Mouse (Mus musculus) midbrain, embryonic 13.5 days (tissue): ENCODE results near the gene Cyp2c67. TPM values are rescaled to one million over a fixed set of nuclear protein-coding genes. Genes with fewer than 3 reads are reported as not detected.
"Not testable (repeated sequence)": the region's sequence is repeated elsewhere in the genome, so short reads cannot be mapped to it uniquely, and the experiment has no call there.

Source experiments
- ATAC-seq: fragments of 200-750 bp; cut with Nextera tagmentation; 2 replicates; pipeline ENCODE4 v1.8.0; 2017; ENCODE audit warnings: mild to moderate bottlenecking, moderate TSS enrichment, moderate library complexity
- H3K27ac ChIP-seq: fragments of 300-500 bp; sonication (generic); 2 replicates; pipeline ENCODE4 v1.5.1; 2015; ENCODE audit warnings: inconsistent platforms, mild to moderate bottlenecking, moderate library complexity
- H3K27me3 ChIP-seq: fragments of 300-500 bp; sonication (generic); 2 replicates; pipeline ENCODE4 v1.6.1; 2015; ENCODE audit warnings: mild to moderate bottlenecking, inconsistent platforms
- H3K36me3 ChIP-seq: fragments of 300-500 bp; sonication (generic); 2 replicates; pipeline ENCODE4 v1.6.1; 2015; ENCODE audit warnings: mild to moderate bottlenecking, inconsistent platforms
- H3K4me1 ChIP-seq: fragments of 300-500 bp; sonication (generic); replicated peaks from 2 replicates; pipeline ENCODE4 v1.6.1; 2015; ENCODE audit warnings: inconsistent platforms
- H3K4me2 ChIP-seq: fragments of 300-500 bp; sonication (generic); replicated peaks from 2 replicates; pipeline ENCODE4 v1.6.1; 2015; ENCODE audit warnings: moderate library complexity, mild to moderate bottlenecking, inconsistent platforms
- H3K4me3 ChIP-seq: fragments of 300-500 bp; sonication (generic); replicated peaks from 2 replicates; pipeline ENCODE4 v1.5.1; 2015; ENCODE audit warnings: mild to moderate bottlenecking, inconsistent platforms
- H3K9ac ChIP-seq: fragments of 300-500 bp; sonication (generic); replicated peaks from 2 replicates; pipeline ENCODE4 v1.6.1; 2015; ENCODE audit warnings: mild to moderate bottlenecking, inconsistent platforms
- H3K9me3 ChIP-seq: fragments of 300-500 bp; sonication (generic); 2 replicates; pipeline ENCODE4 v1.6.1; 2016; ENCODE audit warnings: mild to moderate bottlenecking, inconsistent platforms
- WGBS: fragments of 180-500 bp; shearing (Covaris S2); methylation state at CpG from one replicate; pipeline ENCODE4 v1.1.7; 2015; 5-methylcytosine and 5-hydroxymethylcytosine counted together
- polyA plus RNA-seq: library from polyadenylated mRNA; unstranded; fragments of >200 nt; fragmentation: Nextera tagmentation; extraction: Ambion mirVana; gene quantifications from 2 replicates; pipeline ENCODE4 v1.2.1, GENCODE M21; 2015

Cyp2c67 gene
- polyA plus RNA-seq = not detected in 2 replicates

DNA sequence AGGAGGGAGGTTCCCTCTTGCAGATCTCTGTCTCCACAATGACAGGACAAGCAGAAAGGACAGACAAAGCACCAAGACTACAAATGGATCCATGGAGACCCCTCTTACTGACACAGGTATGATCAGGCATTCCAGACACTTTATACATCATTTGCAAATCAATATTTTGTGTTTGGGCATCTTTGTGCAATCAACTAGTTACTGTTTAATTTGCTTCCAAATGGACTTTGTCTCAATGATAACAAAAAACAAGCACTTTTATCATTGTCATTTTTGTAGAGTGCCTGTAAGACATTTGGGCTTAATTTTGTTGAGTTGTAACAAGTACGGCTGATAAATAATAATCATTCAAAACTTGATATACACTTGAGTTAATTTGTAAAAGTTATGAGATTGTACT lies at the start of gene Cyp2c67:
Gene Cyp2c67, minus strand, starts transcription at position 114 of the 400 bp plus-strand sequence.
- 96% methylated on average over 1 of the region's 1 CpGs for WGBS
- no peak within 1 kb of the TSS for H3K4me3 ChIP-seq
- H3K27me3 ChIP-seq = no peaks in the 10 kb centered on the region
- H3K36me3 ChIP-seq = no peaks in the 10 kb centered on the region
- H3K4me1 ChIP-seq = no peaks in the 10 kb centered on the region
- no peak within 1 kb of the TSS for H3K9ac ChIP-seq
- no peak within 1 kb of the TSS for H3K27ac ChIP-seq
- H3K4me2 ChIP-seq = no peak within 1 kb of the TSS
- H3K9me3 ChIP-seq = peaks cover 13% of the 10 kb centered on the region; the same call in 1 of the 2 replicates
- no peak for ATAC-seq

DNA sequence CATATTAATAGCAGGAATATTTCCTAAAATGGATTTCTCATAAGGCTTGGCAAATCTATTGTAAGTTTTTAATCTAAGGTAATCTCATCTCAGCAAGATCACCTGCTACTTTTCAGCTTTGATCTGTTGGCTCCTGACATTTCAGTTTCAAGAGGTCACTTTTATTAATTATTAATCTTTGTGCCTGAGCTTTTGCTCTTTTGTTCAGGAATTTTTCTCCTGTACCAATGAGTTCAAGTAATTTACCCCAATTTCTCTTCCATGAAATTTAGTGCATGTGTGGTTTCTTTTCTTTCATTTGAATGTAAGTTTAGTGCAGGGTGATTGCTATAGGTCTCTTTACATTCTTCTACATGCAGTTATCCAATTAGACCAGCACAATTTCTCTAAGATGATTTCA lies 16.8 kb upstream of the Cyp2c67 start:
- not testable (repeated sequence) for H3K27me3 ChIP-seq, ATAC-seq, H3K9me3 ChIP-seq

DNA sequence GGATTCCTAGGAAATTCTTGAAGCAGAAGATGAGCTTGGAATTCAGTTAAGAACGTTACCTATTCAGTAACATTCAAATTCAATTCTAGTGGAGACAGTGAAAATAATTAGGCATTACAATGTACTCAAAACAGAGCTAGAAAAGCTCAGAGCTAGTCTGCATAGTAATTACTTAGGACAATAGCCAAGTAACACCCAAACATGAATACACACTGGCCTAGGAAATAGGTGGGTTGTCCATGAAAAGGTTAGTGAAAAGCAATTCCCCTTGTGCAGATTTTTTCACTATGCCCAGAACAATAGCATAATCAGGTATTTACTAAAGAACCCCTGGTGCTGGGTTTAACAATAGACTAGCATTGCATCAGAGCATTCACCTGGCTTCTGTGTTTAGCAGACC lies 3.5 kb upstream of the Cyp2c67 start:
- H3K36me3 ChIP-seq = no peaks in the 10 kb centered on the region
- no peak for ATAC-seq
- no peak overlapping the region for H3K9ac ChIP-seq
- H3K27ac ChIP-seq = no peak overlapping the region
- no peaks in the 10 kb centered on the region for H3K4me1 ChIP-seq
- no peaks in the 10 kb centered on the region for H3K27me3 ChIP-seq
- no peak overlapping the region for H3K4me3 ChIP-seq
- WGBS = 49% methylated on average over 1 of the region's 1 CpGs
- 0 out of 2 replicates have a peak, but pooled peaks cover 5% of the 10 kb centered on the region for H3K9me3 ChIP-seq
- no peak overlapping the region for H3K4me2 ChIP-seq

More for the DNA sequence above, 16.8 kb upstream of the Cyp2c67 start:
- H3K4me3 ChIP-seq, H3K27ac ChIP-seq, H3K9ac ChIP-seq, H3K4me2 ChIP-seq, H3K4me1 ChIP-seq, H3K36me3 ChIP-seq: not testable (repeated sequence)

DNA sequence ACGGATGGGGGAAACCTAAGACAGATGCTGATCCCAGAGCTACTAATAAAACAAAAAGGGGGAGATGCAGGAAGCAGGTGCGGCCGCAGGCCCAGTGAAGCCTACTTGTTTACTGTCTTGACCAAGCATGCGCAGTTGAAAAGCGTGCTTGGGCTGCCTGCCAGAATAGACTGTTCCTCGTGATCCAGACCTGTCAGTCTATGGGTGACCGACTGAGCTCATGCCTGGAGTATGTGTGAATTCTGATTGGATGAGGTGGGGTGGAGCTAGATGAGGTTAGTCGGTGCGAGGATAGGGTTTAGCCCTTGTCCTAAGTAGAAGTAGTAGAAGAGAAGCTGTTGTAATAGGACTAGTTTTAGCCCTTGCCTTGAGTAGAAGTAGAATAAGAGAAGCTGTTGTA lies 1.3 kb downstream of the Cyp2c67 start:
- no peak overlapping the region for H3K4me2 ChIP-seq
- no peaks in the 10 kb centered on the region for H3K36me3 ChIP-seq
- no peak overlapping the region for H3K27ac ChIP-seq
- no peak overlapping the region for H3K4me3 ChIP-seq
- 90% methylated on average over 9 of the region's 9 CpGs for WGBS
- peaks cover 10% of the 10 kb centered on the region; the same call in 1 of the 2 replicates for H3K9me3 ChIP-seq
- H3K4me1 ChIP-seq = no peaks in the 10 kb centered on the region
- H3K27me3 ChIP-seq = no peaks in the 10 kb centered on the region
- H3K9ac ChIP-seq = no peak overlapping the region
- ATAC-seq = no peak

DNA sequence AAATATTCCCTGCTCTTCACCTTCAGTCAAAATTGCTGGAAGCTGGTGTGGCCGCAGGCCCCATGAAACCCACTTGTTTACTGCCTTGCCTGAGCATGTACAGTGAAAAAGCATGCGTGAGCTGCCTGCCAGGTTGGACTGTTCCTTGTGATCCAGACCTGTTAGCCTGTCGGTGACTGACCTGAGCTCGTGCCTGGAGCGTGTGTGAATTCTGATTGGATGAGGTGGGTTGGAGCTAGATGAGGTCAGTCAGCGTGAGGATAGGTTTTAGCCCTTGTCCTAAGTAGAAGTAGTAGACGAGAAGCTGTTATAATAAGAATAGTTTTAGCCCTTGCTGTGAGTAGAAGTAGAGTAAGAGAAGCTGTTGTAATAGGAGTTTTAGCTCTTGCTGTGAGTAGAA lies 4.3 kb downstream of the Cyp2c67 start:
- not testable (repeated sequence) for ATAC-seq, H3K36me3 ChIP-seq, H3K9ac ChIP-seq, H3K27ac ChIP-seq, H3K4me1 ChIP-seq, H3K4me3 ChIP-seq, H3K9me3 ChIP-seq, H3K4me2 ChIP-seq, H3K27me3 ChIP-seq
- 88% methylated on average over 7 of the region's 7 CpGs for WGBS

Other genes starting within 250 kb of the Cyp2c67 start
- gene Cyp2c38, start 186.0 kb downstream of the Cyp2c67 start, polyA plus RNA-seq = not detected in 2 replicates
- gene Cyp2c39, start 138.2 kb downstream of the Cyp2c67 start, polyA plus RNA-seq = not detected in 2 replicates
- not detected in 2 replicates for gene Cyp2c68, start 92.0 kb upstream of the Cyp2c67 start, polyA plus RNA-seq
- not detected in 2 replicates for gene Cyp2c40, start 163.8 kb upstream of the Cyp2c67 start, polyA plus RNA-seq
- not detected in 2 replicates for gene Cyp2c69, start 237.7 kb upstream of the Cyp2c67 start, polyA plus RNA-seq